Mouse (Mus musculus) stomach, postnatal 0 days (tissue): ENCODE data around the gene Dynll1. TPM values are rescaled to one million over a fixed set of nuclear protein-coding genes. Genes with fewer than 3 reads are reported as not detected.

Experiments used
- ATAC-seq: fragments of 200-750 bp; cut with Nextera tagmentation; 2 replicates; pipeline ENCODE4 v1.8.0; 2017; ENCODE audit not compliant: low FRiP score, low TSS enrichment
- DNase-seq: peaks from one replicate; pipeline ENCODE4 v3.0.0-alpha.2; 2016; ENCODE audit warnings: low spot score
- H3K27ac ChIP-seq: fragments of 300-500 bp; sonication (generic); replicated peaks from 2 replicates; pipeline ENCODE4 v1.5.1; 2014; ENCODE audit warnings: mild to moderate bottlenecking, control low read depth
- H3K27me3 ChIP-seq: fragments of 300-500 bp; sonication (generic); 2 replicates; pipeline ENCODE4 v1.6.1; 2014; ENCODE audit warnings: low read length; ENCODE audit not compliant: control insufficient read depth, insufficient read depth
- H3K36me3 ChIP-seq: fragments of 300-500 bp; sonication (generic); 2 replicates; pipeline ENCODE4 v1.6.1; 2014; ENCODE audit warnings: low read length, mixed read lengths; ENCODE audit not compliant: control insufficient read depth, insufficient read depth
- H3K4me1 ChIP-seq: fragments of 300-500 bp; sonication (generic); replicated peaks from 2 replicates; pipeline ENCODE4 v1.6.1; 2014; ENCODE audit warnings: antibody characterized with exemption; ENCODE audit not compliant: control insufficient read depth, insufficient read depth
- H3K4me2 ChIP-seq: fragments of 300-500 bp; sonication (generic); replicated peaks from 2 replicates; pipeline ENCODE4 v1.6.1; 2014; ENCODE audit warnings: low read depth, mild to moderate bottlenecking, control low read depth, moderate library complexity
- H3K4me3 ChIP-seq: fragments of 300-500 bp; sonication (generic); 2 replicates; pipeline ENCODE4 v1.5.1; 2014; ENCODE audit warnings: low read depth, low read length, control low read depth
- H3K9ac ChIP-seq: fragments of 300-500 bp; sonication (generic); 2 replicates; pipeline ENCODE4 v1.6.1; 2014; ENCODE audit warnings: mild to moderate bottlenecking, low read length, control low read depth, mixed read lengths
- H3K9me3 ChIP-seq: fragments of 300-500 bp; sonication (generic); 2 replicates; pipeline ENCODE4 v1.6.1; 2016; ENCODE audit warnings: low read length; ENCODE audit not compliant: control insufficient read depth
- CTCF ChIP-seq: IDR thresholded peaks from 2 replicates; pipeline ENCODE4 v1.5.1; 2016; ENCODE audit warnings: antibody characterized with exemption, low read depth, mild to moderate bottlenecking, moderate library complexity
- EP300 ChIP-seq: optimal IDR thresholded peaks from 2 replicates; pipeline ENCODE3; 2016; ENCODE audit warnings: antibody characterized with exemption
- WGBS: fragments of 180-500 bp; shearing (Covaris S2); extraction: QIAGEN DNeasy Blood & Tissue Kit; methylation state at CpG from one replicate; pipeline ENCODE4 v1.1.7; 2014; 5-methylcytosine and 5-hydroxymethylcytosine counted together
- polyA plus RNA-seq: library from polyadenylated mRNA; unstranded; fragments of >200 nt; fragmentation: Nextera tagmentation; extraction: Ambion mirVana; gene quantifications from 2 replicates; pipeline ENCODE4 v1.2.1, GENCODE M21; 2015

Dynll1 gene
- polyA plus RNA-seq, 1 experiment from 2014 or later: 1,792 TPM

DNA sequence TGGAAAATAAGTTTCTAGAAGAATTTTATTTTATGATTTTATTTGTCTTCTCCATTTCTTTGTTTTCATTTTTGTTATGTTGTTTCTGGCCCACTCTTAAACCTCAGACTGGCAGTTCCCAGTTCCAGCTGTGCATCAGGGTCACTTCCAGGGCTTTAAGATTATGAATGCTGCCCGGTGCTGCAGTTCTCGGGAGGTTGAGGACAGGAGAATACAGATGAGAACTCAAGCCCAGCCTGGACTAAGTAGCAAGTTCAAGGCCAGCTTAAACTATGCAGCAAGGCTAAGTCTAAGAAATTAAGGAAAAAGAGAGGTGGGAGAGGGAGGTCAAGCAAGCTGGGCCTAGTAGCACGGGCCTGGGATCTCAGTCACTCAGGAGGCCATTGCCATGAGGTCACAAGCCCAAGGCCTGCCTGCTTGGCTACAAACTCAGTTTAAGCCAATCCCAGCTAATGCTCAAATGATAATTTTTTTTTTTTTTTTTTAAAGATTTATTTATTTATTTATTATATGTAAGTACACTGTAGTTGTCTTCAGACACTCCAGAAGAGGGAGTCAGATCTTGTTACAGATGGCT is 33.2 kb downstream of the Dynll1 start:
- ATAC-seq: no peak
- Histone ChIP-seq H3K4me1 (0 out of 2 replicates have a peak, but pooled peaks cover 7% of the 10 kb centered on the region), H3K36me3 (no peaks in the 10 kb centered on the region), H3K4me2 (no peak overlapping the region), H3K27me3 (no peaks in the 10 kb centered on the region), H3K4me3 (no peak overlapping the region), H3K27ac (no peak overlapping the region), H3K9me3 (no peaks in the 10 kb centered on the region), H3K9ac (no peak overlapping the region)
- no peak for TF ChIP-seq EP300
- no peak for TF ChIP-seq CTCF
- DNase-seq: no peak
- WGBS: 69% methylated on average over 3 of the region's 3 CpGs

DNA sequence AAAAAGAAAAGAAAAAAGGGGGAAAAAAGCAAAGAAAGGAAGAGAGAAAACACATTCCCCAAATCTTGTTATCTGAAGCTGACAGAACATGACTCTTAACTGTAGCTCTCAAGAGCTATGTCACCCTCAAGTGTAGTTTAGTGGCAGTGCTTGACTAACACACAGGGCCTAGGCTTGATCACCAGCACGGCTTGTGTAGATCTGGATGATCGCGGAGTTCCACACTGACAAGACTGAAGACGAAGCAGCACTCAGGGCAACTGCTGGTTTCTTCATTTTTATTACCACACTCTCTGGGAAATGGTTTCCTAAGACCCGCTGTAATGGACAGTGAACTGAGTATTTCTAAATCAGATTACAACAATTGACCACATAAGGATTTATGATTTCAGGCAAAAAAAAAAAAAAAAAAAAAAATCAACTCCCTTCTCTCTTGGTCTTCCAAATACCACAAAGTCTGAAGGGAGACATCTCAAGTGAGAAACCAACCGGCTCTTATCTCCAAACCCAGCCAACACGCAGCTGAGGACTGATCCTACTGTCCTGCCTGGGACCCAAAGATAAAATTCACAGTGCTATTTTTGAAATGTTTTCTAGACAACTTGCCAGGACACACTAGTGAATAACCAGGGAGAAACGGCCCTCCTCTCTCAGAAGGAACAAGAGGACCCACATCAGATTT is 33.9 kb downstream of the Dynll1 start:
- Histone ChIP-seq H3K27ac (no peak overlapping the region), H3K4me2 (no peak overlapping the region), H3K36me3 (no peaks in the 10 kb centered on the region), H3K9ac (no peak overlapping the region), H3K4me3 (no peak overlapping the region), H3K9me3 (no peaks in the 10 kb centered on the region), H3K4me1 (0 out of 2 replicates have a peak, but pooled peaks cover 7% of the 10 kb centered on the region), H3K27me3 (no peaks in the 10 kb centered on the region)
- DNase-seq: no peak
- WGBS: 73% methylated on average over 8 of the region's 8 CpGs
- ATAC-seq: no peak
- no peak for TF ChIP-seq EP300
- no peak for TF ChIP-seq CTCF

DNA sequence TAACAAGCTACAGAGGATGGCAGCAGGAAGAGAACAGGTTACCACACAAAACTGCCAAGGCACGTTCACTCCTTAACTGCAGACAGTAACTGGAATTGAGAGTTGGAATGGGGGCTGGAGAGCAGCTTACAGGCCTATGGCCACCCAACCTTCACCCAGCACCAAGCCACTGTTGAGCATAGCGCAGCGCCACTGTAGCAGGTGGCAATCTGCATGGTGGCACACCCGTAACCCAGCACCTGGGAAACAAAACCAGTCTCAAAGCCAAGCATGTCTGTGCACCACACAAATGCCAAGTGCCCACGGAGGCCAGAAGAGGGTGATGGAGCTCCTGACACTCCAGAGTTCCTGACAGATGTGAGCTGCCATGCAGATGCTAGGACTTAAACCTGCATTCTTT is 34.5 kb downstream of the Dynll1 start:
- ATAC-seq: no peak
- H3K4me3 ChIP-seq: no peak overlapping the region
- TF ChIP-seq EP300: no peak
- TF ChIP-seq CTCF: no peak
- H3K36me3 ChIP-seq: no peaks in the 10 kb centered on the region
- no peaks in the 10 kb centered on the region for H3K9me3 ChIP-seq
- WGBS: 69% methylated on average over 5 of the region's 5 CpGs
- H3K4me1 ChIP-seq: 0 out of 2 replicates have a peak, but pooled peaks cover 7% of the 10 kb centered on the region
- H3K4me2 ChIP-seq: no peak overlapping the region
- H3K27ac ChIP-seq: no peak overlapping the region
- no peak overlapping the region for H3K9ac ChIP-seq
- DNase-seq: no peak
- H3K27me3 ChIP-seq: no peaks in the 10 kb centered on the region

DNA sequence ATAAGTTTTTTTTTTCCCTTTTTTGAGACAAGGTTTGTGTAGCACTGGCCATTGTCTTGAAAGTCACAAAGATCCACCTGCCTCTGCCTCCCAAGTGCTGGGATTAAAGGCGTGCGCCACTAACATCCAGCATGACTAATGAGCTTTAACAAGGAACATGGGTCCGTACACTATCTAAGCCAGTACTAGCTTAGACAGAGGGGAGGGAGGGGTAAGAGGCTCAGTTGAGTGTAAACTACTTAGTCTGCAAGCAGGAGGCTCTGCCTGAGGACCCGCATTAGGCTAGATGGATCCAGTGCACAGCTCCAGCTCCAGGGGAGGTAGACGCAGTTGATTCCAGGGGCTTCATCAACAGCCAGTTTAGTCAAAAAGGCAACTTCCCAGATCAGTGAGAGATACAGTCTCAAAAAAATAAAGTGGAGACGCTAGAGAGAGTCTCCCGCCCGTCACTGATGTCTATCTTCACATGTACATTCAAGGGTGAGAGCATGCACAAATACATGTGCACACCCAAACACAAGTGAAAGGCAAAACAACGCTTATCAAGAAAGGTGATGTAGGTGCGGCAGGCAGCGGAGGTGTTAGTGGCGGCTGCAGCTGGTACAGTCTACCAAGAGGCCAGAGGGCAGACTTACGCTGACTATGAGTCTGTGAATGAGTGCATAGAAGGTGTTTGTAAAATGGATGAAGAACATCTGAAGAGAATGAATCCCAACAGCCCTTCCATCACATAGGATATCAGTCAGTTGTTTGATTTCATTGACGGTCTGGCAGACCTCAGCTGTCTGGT is 38.1 kb downstream of the Dynll1 start:
- peaks cover 19% of the 10 kb centered on the region for H3K36me3 ChIP-seq
- 64% methylated on average over 14 of the region's 14 CpGs for WGBS
- H3K4me1 ChIP-seq: 0 out of 2 replicates have a peak, but pooled peaks cover 3% of the 10 kb centered on the region
- H3K9me3 ChIP-seq: no peaks in the 10 kb centered on the region
- H3K27ac ChIP-seq: no peak overlapping the region; the same call in 1 of the 2 replicates
- DNase-seq (peak; percentile 57), ATAC-seq (peak; percentile 74)
- H3K27me3 ChIP-seq: no peaks in the 10 kb centered on the region
- no peak for TF ChIP-seq EP300
- no peak for TF ChIP-seq CTCF
- no peak overlapping the region for H3K4me3 ChIP-seq
- no peak overlapping the region for H3K9ac ChIP-seq
- H3K4me2 ChIP-seq: no peak overlapping the region

DNA sequence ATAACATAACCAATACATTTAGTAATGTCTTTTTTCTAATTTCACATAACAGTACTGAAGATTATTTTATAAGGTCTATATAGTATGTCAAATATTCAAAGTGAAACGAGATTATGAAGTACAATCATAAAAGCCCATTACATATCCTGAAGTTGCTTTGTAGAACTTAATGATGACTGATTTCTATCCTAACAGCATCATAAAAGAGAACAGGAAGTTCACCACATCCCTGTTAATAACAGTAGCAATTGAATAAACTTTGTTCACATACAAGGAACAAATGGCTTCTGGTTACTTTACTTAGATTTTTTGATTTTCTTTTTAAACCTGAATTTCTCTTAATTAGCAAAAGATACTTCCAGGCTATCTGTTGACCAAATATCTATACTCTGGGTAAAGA is 38.9 kb downstream of the Dynll1 start:
- 69% methylated on average over 1 of the region's 1 CpGs for WGBS
- DNase-seq: no peak
- TF ChIP-seq EP300: no peak
- TF ChIP-seq CTCF: no peak
- Histone ChIP-seq H3K4me1 (0 out of 2 replicates have a peak, but pooled peaks cover 3% of the 10 kb centered on the region), H3K9me3 (no peaks in the 10 kb centered on the region), H3K4me2 (no peak overlapping the region), H3K36me3 (peaks cover 25% of the 10 kb centered on the region), H3K4me3 (no peak overlapping the region), H3K27ac (no peak overlapping the region), H3K27me3 (no peaks in the 10 kb centered on the region), H3K9ac (no peak overlapping the region)
- no peak for ATAC-seq
